Mouse (Mus musculus) ZHBTc4 (cell line): Measurements from ENCODE around the gene Olfr598.
"Not testable (repeated sequence)": the region's sequence is repeated elsewhere in the genome, so short reads cannot be mapped to it uniquely, and the experiment has no call there.

Experiments used
- DNase-seq: peaks from one replicate; pipeline ENCODE4 v3.0.0-alpha.2; 2011; ENCODE audit warnings: low read depth, low spot score

Gene Olfr598

GRCm38 (mm10) chr7:103323268-103323667 lies at the start of gene Olfr598:
Gene Olfr598, plus strand, starts transcription at chr7:103323568.
- DNase-seq = no peak

- DNase-seq = not testable (repeated sequence)
Measured at GRCm38 (mm10) chr7:103305348-103305747, 18.0 kb upstream of the Olfr598 start, which contains the start of gene Olfr596. Gene Olfr596, plus strand, starts transcription at chr7:103305648.

- DNase-seq = not testable (repeated sequence)
Measured at GRCm38 (mm10) chr7:103316015-103316414, 7.4 kb upstream of the Olfr598 start, which contains the start of gene Olfr597. Gene Olfr597, plus strand, starts transcription at chr7:103316315.

- DNase-seq = no peak
Measured at GRCm38 (mm10) chr7:103335617-103336016, 12.2 kb downstream of the Olfr598 start, which contains the start of gene Olfr599. Gene Olfr599, plus strand, starts transcription at chr7:103335917.

- no peak for DNase-seq
Measured at GRCm38 (mm10) chr7:103349569-103349968, 26.2 kb downstream of the Olfr598 start, which contains the start of gene Olfr600. Gene Olfr600, minus strand, starts transcription at chr7:103349669.

- no peak for DNase-seq
Measured at GRCm38 (mm10) chr7:103362555-103362954, 39.2 kb downstream of the Olfr598 start, which contains the start of gene Olfr601. Gene Olfr601, minus strand, starts transcription at chr7:103362655.
